Mouse (Mus musculus): ENCODE results near the gene Rpl29. TPM values are rescaled to one million over a fixed set of nuclear protein-coding genes. Genes with fewer than 3 reads are reported as not detected.

Rpl29 gene
- polyA plus RNA-seq, 1 experiment from 2014 or later = 620 TPM

DNA sequence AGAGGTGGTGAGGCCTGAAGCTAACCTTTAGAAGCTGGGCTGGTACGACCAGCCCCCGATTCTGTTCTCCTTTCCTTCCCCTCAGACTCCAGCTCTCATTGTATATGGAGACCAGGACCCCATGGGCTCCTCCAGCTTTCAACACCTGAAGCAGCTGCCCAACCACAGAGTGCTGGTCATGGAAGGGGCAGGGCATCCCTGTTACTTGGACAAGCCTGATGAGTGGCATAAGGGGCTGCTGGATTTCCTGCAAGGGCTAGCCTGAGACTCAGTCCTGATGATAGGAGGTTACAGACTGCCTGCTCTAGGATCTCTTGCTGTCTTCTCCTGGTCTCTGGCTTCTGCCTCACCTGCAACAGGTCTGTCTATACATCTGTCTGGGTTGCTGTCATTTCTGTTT, 22.6 kb downstream of the Rpl29 start:
- H3K4me1 ChIP-seq (ENCODE audit: control insufficient read depth, insufficient read depth, low read depth, low read length) = peaks cover 48% of the 10 kb centered on the region
- H3K27me3 ChIP-seq (replicated peaks; ENCODE audit: control insufficient read depth, insufficient read depth, low read length) = no peaks in the 10 kb centered on the region
- ATAC-seq = no peak
- H3K27ac ChIP-seq (ENCODE audit: low read depth, low read length) = no peak overlapping the region
- no peak overlapping the region for H3K4me2 ChIP-seq (ENCODE audit: low read length)
- peak overlapping the region; percentile 0; the same call in 1 of the 2 replicates for H3K9ac ChIP-seq (ENCODE audit: low read depth, low read length)
- 58% methylated on average over 2 of the region's 2 CpGs for WGBS
- H3K36me3 ChIP-seq (ENCODE audit: control insufficient read depth, insufficient read depth, low read length) = no peaks in the 10 kb centered on the region
- no peaks in the 10 kb centered on the region for H3K9me3 ChIP-seq (ENCODE audit: control insufficient read depth, low read length)
- no peak overlapping the region for H3K4me3 ChIP-seq (ENCODE audit: low read length)

DNA sequence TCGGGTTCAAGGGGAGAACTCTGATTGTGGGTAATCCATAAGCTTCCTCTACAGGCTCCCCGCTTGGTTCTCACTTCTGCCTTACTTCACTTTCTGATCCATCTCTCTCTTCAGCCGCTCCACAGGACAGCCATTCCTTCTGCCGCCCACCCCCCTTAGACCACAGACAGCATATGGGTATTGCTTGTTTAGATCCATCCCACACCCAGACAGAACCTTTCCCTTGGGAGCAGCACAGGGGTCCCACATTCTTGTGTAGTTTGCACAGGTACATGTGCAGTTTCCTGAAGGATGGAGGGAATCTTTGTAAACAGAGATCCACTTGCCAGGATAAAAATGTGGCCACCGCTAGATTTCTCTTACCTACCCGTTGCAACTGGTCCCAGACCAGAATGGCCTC, 23.1 kb downstream of the Rpl29 start:
- WGBS = 25% methylated on average over 6 of the region's 6 CpGs
- Histone ChIP-seq H3K27ac (ENCODE audit: low read depth, low read length) (peak overlapping the region; percentile 12; the same call in 1 of the 2 replicates), H3K4me1 (ENCODE audit: control insufficient read depth, insufficient read depth, low read depth, low read length) (peaks cover 50% of the 10 kb centered on the region), H3K4me2 (ENCODE audit: low read length) (peak overlapping the region; percentile 62), H3K36me3 (ENCODE audit: control insufficient read depth, insufficient read depth, low read length) (no peaks in the 10 kb centered on the region), H3K9ac (ENCODE audit: low read depth, low read length) (peak overlapping the region; percentile 93; the same call in 1 of the 2 replicates), H3K27me3 (replicated peaks; ENCODE audit: control insufficient read depth, insufficient read depth, low read length) (no peaks in the 10 kb centered on the region), H3K9me3 (ENCODE audit: control insufficient read depth, low read length) (no peaks in the 10 kb centered on the region), H3K4me3 (ENCODE audit: low read length) (peak overlapping the region; percentile 73)
- no peak for ATAC-seq

DNA sequence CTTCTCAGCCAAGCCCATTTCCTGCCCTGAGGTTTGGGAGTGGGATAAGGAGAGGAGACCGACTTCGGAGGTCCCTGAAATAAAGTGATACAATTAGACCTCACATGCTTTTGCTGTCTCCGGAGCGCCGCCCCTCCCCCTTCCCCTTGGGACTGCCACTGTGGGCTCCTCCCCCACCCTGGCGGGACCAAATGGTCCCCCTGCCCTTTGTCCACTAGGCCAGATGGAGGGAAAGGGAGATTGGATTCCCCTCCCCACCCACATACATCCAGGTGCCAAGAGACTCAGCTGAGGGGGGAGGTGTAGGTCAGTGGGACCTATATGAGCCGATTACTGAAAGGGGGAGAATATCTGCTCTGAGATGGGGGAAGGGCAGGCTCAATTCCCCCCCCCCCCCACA, 23.6 kb downstream of the Rpl29 start:
- Histone ChIP-seq H3K9ac (ENCODE audit: low read depth, low read length) (peak overlapping the region; percentile 93), H3K27ac (ENCODE audit: low read depth, low read length) (peak overlapping the region; percentile 92), H3K4me3 (ENCODE audit: low read length) (peak overlapping the region; percentile 73), H3K9me3 (ENCODE audit: control insufficient read depth, low read length) (no peaks in the 10 kb centered on the region), H3K36me3 (ENCODE audit: control insufficient read depth, insufficient read depth, low read length) (no peaks in the 10 kb centered on the region), H3K4me1 (ENCODE audit: control insufficient read depth, insufficient read depth, low read depth, low read length) (peaks cover 53% of the 10 kb centered on the region), H3K4me2 (ENCODE audit: low read length) (peak overlapping the region; percentile 62), H3K27me3 (replicated peaks; ENCODE audit: control insufficient read depth, insufficient read depth, low read length) (no peaks in the 10 kb centered on the region)
- 3% methylated on average over 7 of the region's 7 CpGs for WGBS
- peak; percentile 1; the same call in 1 of the 2 replicates for ATAC-seq

DNA sequence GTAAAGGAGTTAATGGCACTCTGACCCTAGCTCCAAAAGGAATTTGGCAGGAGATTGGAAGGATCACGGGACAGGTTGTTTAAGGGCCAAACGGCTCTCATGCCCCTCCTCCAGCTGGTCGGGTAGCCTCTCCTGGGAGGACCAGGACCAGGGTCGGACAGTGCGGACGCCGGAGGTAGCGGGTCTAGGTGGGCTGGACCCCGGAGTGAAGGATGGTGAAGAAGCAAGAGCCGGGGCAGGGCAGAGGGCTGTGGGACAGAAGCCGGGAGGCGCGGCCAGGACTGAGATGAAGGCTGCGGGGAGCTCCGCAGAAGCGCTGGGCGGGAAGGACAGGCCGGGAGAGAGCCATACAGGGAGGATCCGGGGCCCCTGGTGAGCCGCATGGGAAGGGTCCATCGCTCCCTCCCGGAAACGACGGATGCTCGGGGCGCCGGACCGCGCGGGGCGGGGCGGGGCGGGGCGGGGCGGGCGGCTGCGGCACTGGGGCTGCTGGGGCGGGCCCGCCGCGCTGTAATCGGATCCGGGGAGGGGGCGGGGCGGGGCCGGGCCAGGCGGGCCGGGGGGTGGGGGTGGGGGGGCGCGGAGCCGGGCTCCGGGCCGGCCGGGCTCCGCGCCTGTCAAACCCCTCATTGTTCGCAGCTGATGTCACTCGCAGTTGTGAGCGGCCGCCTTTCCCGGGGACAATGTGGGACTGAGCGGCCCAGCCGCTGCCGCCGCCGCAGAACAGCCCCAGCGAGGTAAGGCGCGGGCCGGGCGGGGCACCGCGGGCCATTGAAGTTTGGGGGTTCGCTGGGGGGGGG, 24.2 kb downstream of the Rpl29 start, which contains the start of gene Pcbp4:
TSS of gene Pcbp4 (plus strand) at position 21 of the 800 bp plus-strand sequence.
- H3K36me3 ChIP-seq (ENCODE audit: control insufficient read depth, insufficient read depth, low read length) = no peaks in the 10 kb centered on the region
- H3K27ac ChIP-seq (ENCODE audit: low read depth, low read length) = peak within 1 kb of the TSS; percentile 92
- peak within 1 kb of the TSS; percentile 93 for H3K9ac ChIP-seq (ENCODE audit: low read depth, low read length)
- no peaks in the 10 kb centered on the region for H3K9me3 ChIP-seq (ENCODE audit: control insufficient read depth, low read length)
- H3K4me1 ChIP-seq (ENCODE audit: control insufficient read depth, insufficient read depth, low read depth, low read length) = peaks cover 52% of the 10 kb centered on the region
- peak within 1 kb of the TSS; percentile 62 for H3K4me2 ChIP-seq (ENCODE audit: low read length)
- 0% methylated on average over 22 of the region's 74 CpGs for WGBS
- H3K27me3 ChIP-seq (replicated peaks; ENCODE audit: control insufficient read depth, insufficient read depth, low read length) = no peaks in the 10 kb centered on the region
- H3K4me3 ChIP-seq (ENCODE audit: low read length) = peak within 1 kb of the TSS; percentile 73
- ATAC-seq = peak; percentile 63

DNA sequence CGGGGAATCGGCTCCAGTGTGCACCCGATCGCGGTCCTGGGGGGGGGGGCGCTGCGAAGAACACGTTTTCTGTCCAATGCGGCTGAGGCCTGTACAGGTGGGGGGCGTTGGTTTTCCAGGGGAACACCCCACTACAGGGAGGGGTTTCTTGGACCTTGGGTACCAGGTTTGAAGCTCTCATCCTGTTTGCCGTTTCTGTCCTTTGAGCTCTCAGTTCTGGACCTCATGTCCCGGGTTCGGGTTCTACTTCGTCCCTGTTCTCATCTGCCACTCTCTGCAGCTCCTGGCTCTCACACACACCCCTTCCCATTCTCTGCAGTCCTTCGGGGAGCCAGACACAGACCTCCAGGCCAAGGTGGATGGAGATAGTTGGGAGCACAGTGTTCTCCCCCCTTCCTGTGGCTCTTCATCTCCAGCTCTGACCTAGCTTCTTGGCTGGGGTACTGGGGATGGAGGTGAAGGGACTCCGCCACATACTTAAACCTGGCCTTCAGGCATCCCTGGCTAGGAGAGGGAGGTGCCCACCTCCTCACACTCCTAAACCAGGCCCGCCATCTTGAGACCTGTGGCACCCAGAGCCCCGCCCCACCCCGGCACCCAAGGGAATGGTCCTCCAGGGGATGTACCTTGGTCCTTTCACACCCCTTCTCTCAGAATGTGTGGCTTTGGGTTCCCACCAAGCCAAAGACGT, 25.0 kb downstream of the Rpl29 start:
- Histone ChIP-seq H3K4me3 (ENCODE audit: low read length) (peak overlapping the region; percentile 73), H3K4me1 (ENCODE audit: control insufficient read depth, insufficient read depth, low read depth, low read length) (peaks cover 49% of the 10 kb centered on the region), H3K36me3 (ENCODE audit: control insufficient read depth, insufficient read depth, low read length) (no peaks in the 10 kb centered on the region), H3K9ac (ENCODE audit: low read depth, low read length) (peak overlapping the region; percentile 93), H3K27ac (ENCODE audit: low read depth, low read length) (peak overlapping the region; percentile 92), H3K4me2 (ENCODE audit: low read length) (peak overlapping the region; percentile 62), H3K27me3 (replicated peaks; ENCODE audit: control insufficient read depth, insufficient read depth, low read length) (no peaks in the 10 kb centered on the region), H3K9me3 (ENCODE audit: control insufficient read depth, low read length) (no peaks in the 10 kb centered on the region)
- ATAC-seq = peak; percentile 15
- 3% methylated on average over 13 of the region's 20 CpGs for WGBS

DNA sequence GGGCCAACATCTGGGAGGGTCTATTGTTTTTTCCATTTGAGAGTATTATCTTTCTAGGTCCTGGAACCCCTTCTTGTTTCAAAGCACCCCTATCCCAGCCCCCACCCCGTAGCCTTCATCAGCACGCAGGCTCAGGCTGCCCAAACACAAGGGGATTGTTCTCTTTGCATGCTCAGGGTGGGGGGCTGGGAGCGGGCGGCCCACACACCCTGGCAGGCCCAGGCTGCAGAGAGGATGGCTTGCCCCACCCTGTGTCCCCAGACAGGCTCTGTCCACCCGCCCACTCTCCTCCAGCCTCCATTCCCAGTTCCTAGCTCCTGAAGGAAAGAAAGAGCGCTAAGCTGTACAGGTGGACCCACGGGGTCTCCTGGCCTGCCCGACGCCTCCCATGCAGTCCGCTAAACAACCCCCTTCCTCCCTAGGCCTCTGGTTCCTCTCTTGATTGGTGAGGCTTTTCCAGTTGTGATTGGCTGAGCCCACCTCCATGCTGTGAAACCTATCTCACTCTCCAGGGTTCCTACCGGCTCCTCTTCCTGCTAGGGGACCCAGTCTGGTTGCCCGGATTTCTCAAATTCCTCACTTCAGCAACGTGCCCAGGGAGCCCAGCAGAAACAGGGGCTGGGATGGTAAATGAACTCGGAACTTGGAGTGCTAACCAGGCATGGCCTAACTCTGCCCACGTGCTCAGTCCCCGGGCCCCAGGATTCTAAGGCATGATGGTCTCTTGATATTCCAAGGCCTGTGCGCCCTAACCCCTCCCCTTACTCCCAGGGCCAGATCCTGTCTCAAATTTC, 25.8 kb downstream of the Rpl29 start:
- H3K4me2 ChIP-seq (ENCODE audit: low read length) = peak overlapping the region; percentile 62
- H3K36me3 ChIP-seq (ENCODE audit: control insufficient read depth, insufficient read depth, low read length) = no peaks in the 10 kb centered on the region
- WGBS = 2% methylated on average over 17 of the region's 17 CpGs
- peak overlapping the region; percentile 92 for H3K27ac ChIP-seq (ENCODE audit: low read depth, low read length)
- H3K27me3 ChIP-seq (replicated peaks; ENCODE audit: control insufficient read depth, insufficient read depth, low read length) = no peaks in the 10 kb centered on the region
- peak; percentile 51 for ATAC-seq
- H3K9me3 ChIP-seq (ENCODE audit: control insufficient read depth, low read length) = no peaks in the 10 kb centered on the region
- peak overlapping the region; percentile 93 for H3K9ac ChIP-seq (ENCODE audit: low read depth, low read length)
- H3K4me1 ChIP-seq (ENCODE audit: control insufficient read depth, insufficient read depth, low read depth, low read length) = peaks cover 53% of the 10 kb centered on the region
- peak overlapping the region; percentile 73 for H3K4me3 ChIP-seq (ENCODE audit: low read length)

DNA sequence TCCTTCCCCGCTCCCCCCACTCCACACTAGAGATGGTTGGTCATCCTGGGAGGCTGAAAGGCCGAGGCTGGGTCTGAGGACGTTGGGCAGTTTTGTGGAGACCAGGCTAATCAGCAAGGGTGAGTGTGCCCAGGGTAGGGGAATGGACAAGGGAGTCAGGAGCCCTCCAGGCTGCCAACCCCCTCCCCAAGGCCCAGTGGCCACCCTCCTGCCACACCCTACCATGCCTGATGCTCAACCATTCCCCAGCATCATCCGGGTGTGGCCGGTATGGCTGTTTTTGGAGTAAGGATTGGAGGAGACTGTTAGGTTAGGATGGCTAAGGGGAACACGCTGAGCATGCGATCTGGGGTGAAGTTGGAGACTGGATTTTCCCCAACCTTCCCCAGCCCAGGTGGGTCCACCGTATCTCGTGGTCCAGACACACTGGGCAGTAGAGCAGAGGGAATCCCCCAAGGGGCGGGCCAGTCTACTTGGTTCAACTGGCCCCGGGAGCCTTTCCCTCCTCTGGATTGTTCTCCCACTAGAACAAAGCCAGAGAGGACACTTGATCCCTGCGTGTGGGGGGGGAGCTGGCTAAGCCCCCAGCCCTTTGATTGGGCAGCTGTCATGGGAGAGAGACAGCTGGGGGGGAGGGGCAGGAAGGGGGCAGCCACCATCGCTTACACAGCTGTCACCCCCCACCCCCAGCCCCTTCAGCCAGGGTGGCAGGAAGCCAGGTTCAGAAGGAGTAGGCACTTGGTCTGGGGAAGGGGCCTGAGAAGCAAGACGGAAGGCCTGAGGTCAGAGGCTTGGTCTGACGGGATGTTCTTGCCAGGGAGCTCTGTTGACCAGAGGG, 27.3 kb downstream of the Rpl29 start:
- Histone ChIP-seq H3K9ac (ENCODE audit: low read depth, low read length) (peak overlapping the region; percentile 93), H3K4me3 (ENCODE audit: low read length) (peak overlapping the region; percentile 73), H3K27ac (ENCODE audit: low read depth, low read length) (peak overlapping the region; percentile 62), H3K36me3 (ENCODE audit: control insufficient read depth, insufficient read depth, low read length) (peaks cover 7% of the 10 kb centered on the region; the same call in 1 of the 2 replicates), H3K4me2 (ENCODE audit: low read length) (peak overlapping the region; percentile 62), H3K27me3 (replicated peaks; ENCODE audit: control insufficient read depth, insufficient read depth, low read length) (no peaks in the 10 kb centered on the region), H3K4me1 (ENCODE audit: control insufficient read depth, insufficient read depth, low read depth, low read length) (peaks cover 50% of the 10 kb centered on the region), H3K9me3 (ENCODE audit: control insufficient read depth, low read length) (no peaks in the 10 kb centered on the region)
- no peak for ATAC-seq
- WGBS = 25% methylated on average over 15 of the region's 15 CpGs

DNA sequence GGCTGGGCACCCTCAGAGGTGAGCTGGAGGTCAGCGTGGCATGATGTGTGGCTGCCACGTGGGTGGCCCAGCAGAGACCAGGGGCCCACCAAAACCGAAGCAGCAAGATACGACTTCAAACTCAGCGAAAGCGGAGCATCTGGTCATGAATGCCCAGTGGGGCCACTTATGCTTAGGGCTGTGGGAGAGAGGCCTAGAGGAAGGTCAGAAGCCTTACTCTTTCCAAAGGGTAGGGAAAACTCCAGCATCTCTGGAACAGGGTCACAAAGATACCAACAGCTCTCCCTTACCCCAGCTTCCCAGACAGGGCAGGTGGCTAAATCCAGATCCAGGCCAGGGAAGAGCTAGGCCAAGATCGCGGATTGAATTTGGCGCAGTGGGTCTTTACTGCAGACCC, 27.9 kb downstream of the Rpl29 start:
- H3K27ac ChIP-seq (ENCODE audit: low read depth, low read length) = peak overlapping the region; percentile 62
- no peak for ATAC-seq
- WGBS = 33% methylated on average over 9 of the region's 9 CpGs
- H3K4me1 ChIP-seq (ENCODE audit: control insufficient read depth, insufficient read depth, low read depth, low read length) = peaks cover 49% of the 10 kb centered on the region
- H3K27me3 ChIP-seq (replicated peaks; ENCODE audit: control insufficient read depth, insufficient read depth, low read length) = no peaks in the 10 kb centered on the region
- H3K9ac ChIP-seq (ENCODE audit: low read depth, low read length) = peak overlapping the region; percentile 93
- H3K4me3 ChIP-seq (ENCODE audit: low read length) = peak overlapping the region; percentile 73; the same call in 1 of the 2 replicates
- no peaks in the 10 kb centered on the region for H3K9me3 ChIP-seq (ENCODE audit: control insufficient read depth, low read length)
- peak overlapping the region; percentile 62 for H3K4me2 ChIP-seq (ENCODE audit: low read length)
- H3K36me3 ChIP-seq (ENCODE audit: control insufficient read depth, insufficient read depth, low read length) = peaks cover 8% of the 10 kb centered on the region
